Mouse (Mus musculus) cerebellum, adult 9-11 months (tissue): ENCODE measurements around the gene Gnai1.

Experiments used
- DNase-seq: peaks from one replicate; pipeline ENCODE4 v3.0.0; 2022

The Gnai1 gene

GRCm38 (mm10) chr5:18360281-18360819 lies at the start of gene Gnai1:
Gnai1 (minus strand) TSS chr5:18360355.
- DNase-seq, result peak; percentile 90

- peak; percentile 89 for DNase-seq
These were observed 7.7 kb upstream of the Gnai1 start for GRCm38 (mm10) chr5:18367864-18368263.

GRCm38 (mm10) chr5:18365460-18365859 lies 5.3 kb upstream of the Gnai1 start:
- DNase-seq, result peak; percentile 80

- peak; percentile 43 for DNase-seq
These were observed 801 bp upstream of the Gnai1 start for GRCm38 (mm10) chr5:18360956-18361355.

GRCm38 (mm10) chr5:18359376-18360280 lies 527 bp downstream of the Gnai1 start:
- DNase-seq, result no peak

GRCm38 (mm10) chr5:18358778-18359177 lies 1.4 kb downstream of the Gnai1 start:
- no peak for DNase-seq

- peak; percentile 59 for DNase-seq
These were observed 2.0 kb downstream of the Gnai1 start for GRCm38 (mm10) chr5:18358191-18358590.

- peak; percentile 59 for DNase-seq
These were observed 12.9 kb downstream of the Gnai1 start for GRCm38 (mm10) chr5:18347297-18347696.

GRCm38 (mm10) chr5:18343455-18344142 lies 16.6 kb downstream of the Gnai1 start:
- DNase-seq, result peak; percentile 70

GRCm38 (mm10) chr5:18342765-18343454 lies 17.2 kb downstream of the Gnai1 start:
- DNase-seq, result peak; percentile 71

GRCm38 (mm10) chr5:18341876-18342275 lies 18.3 kb downstream of the Gnai1 start:
- peak; percentile 25 for DNase-seq

- DNase-seq, result no peak
These were observed 27.9 kb downstream of the Gnai1 start for GRCm38 (mm10) chr5:18332256-18332655.

- DNase-seq, result peak; percentile 13
These were observed 29.4 kb downstream of the Gnai1 start for GRCm38 (mm10) chr5:18330726-18331125.

- no peak for DNase-seq
These were observed 34.0 kb downstream of the Gnai1 start for GRCm38 (mm10) chr5:18326159-18326558.

GRCm38 (mm10) chr5:18323534-18323933 lies 36.6 kb downstream of the Gnai1 start:
- DNase-seq, result no peak

- no peak for DNase-seq
These were observed 38.5 kb downstream of the Gnai1 start for GRCm38 (mm10) chr5:18321661-18322060.

- no peak for DNase-seq
These were observed 41.3 kb downstream of the Gnai1 start for GRCm38 (mm10) chr5:18318846-18319245.

- no peak for DNase-seq
These were observed 52.8 kb downstream of the Gnai1 start for GRCm38 (mm10) chr5:18307229-18307804.

GRCm38 (mm10) chr5:18296584-18296983 lies 63.6 kb downstream of the Gnai1 start:
- DNase-seq, result no peak

GRCm38 (mm10) chr5:18292744-18293143 lies 67.4 kb downstream of the Gnai1 start:
- no peak for DNase-seq

GRCm38 (mm10) chr5:18289530-18289929 lies 70.6 kb downstream of the Gnai1 start:
- no peak for DNase-seq

GRCm38 (mm10) chr5:18288694-18289093 lies 71.5 kb downstream of the Gnai1 start:
- peak; percentile 45 for DNase-seq

- no peak for DNase-seq
These were observed 72.1 kb downstream of the Gnai1 start for GRCm38 (mm10) chr5:18288079-18288478.
